Mouse (Mus musculus) heart, postnatal 25 days (tissue): ENCODE measurements around the gene Glyr1. TPM values are rescaled to one million over a fixed set of nuclear protein-coding genes. Genes with fewer than 3 reads are reported as not detected.

Experiments
- DNase-seq: peaks from one replicate; pipeline ENCODE4 v3.0.0; 2022; ENCODE audit warnings: low spot score
- intact Hi-C: fragments of 180-260 bp; cut with DNase I; formaldehyde crosslinking; loops from one replicate; pipeline ENCODE4 v1.15.1; 2025
- total RNA-seq, 2 experiments: library from RNA; stranded (reverse); gene quantifications; 2 replicates each; pipeline ENCODE4 v1.2.3; 2021

Gene Glyr1
- total RNA-seq, 2 experiments from 2014 or later, result 42.4 to 46.8 TPM

GRCm38 (mm10) chr16:4968426-4968825 is 81.2 kb downstream of the Glyr1 start:
- intact Hi-C loops, result loop anchor here (5.0 kb wide), 1 partner anchor 44 kb away; the partner anchor contains the start of gene Rogdi
- no peak for DNase-seq

- intact Hi-C loops, result loop anchor here (5.0 kb wide), 1 partner anchor 47 kb away; the partner anchor contains the start of gene Rogdi
- DNase-seq, result no peak
Measured at GRCm38 (mm10) chr16:4965392-4966129, 84.1 kb downstream of the Glyr1 start.

GRCm38 (mm10) chr16:4964731-4965391 is 84.8 kb downstream of the Glyr1 start:
- DNase-seq, result no peak
- intact Hi-C loops, result loop anchor here (5.0 kb wide), 2 partner anchors 47 to 82 kb away; partner anchors contain the start of genes Glyr1 and Rogdi

Other genes starting within 250 kb of the Glyr1 start
- not detected for gene 4930562C15Rik, start 214.4 kb downstream of the Glyr1 start, total RNA-seq
- gene Ubald1, start 169.5 kb downstream of the Glyr1 start, total RNA-seq, result 10 to 100 TPM; 20.2 to 20.9 TPM
- gene Mgrn1, start 163.6 kb downstream of the Glyr1 start, total RNA-seq, result 100 to 1,000 TPM; 147 to 148 TPM
- 10 to 100 TPM; 20.5 to 24.3 TPM for gene Nudt16l1, start 111.1 kb downstream of the Glyr1 start, total RNA-seq
- gene Anks3, start 85.7 kb downstream of the Glyr1 start, total RNA-seq, result 10 to 100 TPM; 13.8 to 14.1 TPM
- gene Sept12, start 52.0 kb downstream of the Glyr1 start, total RNA-seq, result not detected
- not detected for gene Smim22, start 42.6 kb downstream of the Glyr1 start, total RNA-seq
- 10 to 100 TPM; 20.8 to 22.4 TPM for gene Rogdi, start 36.3 kb downstream of the Glyr1 start, total RNA-seq
- 10 to 100 TPM; 23.5 to 30.8 TPM for gene Ubn1, start 194 bp upstream of the Glyr1 start, total RNA-seq
- gene Ppl, start 82.6 kb upstream of the Glyr1 start, total RNA-seq, result 1 to 10 TPM; 3.8 to 5.0 TPM
- under 1 TPM; 0.70 to 0.86 TPM for gene Sec14l5, start 97.2 kb upstream of the Glyr1 start, total RNA-seq
- gene Nagpa, start 154.1 kb upstream of the Glyr1 start, total RNA-seq, result 10 to 100 TPM; 11.7 to 15.4 TPM
- 10 to 100 TPM; 19.3 to 22.8 TPM for gene AU021092, start 172.4 kb upstream of the Glyr1 start, total RNA-seq
- 10 to 100 TPM; 12.1 to 12.3 TPM for gene Alg1, start 183.8 kb upstream of the Glyr1 start, total RNA-seq
- 1 to 10 TPM; 8.7 to 9.7 TPM for gene Eef2kmt, start 206.1 kb upstream of the Glyr1 start, total RNA-seq